Mouse (Mus musculus): ENCODE measurements around the gene Wrap53. TPM values are rescaled to one million over a fixed set of nuclear protein-coding genes. Genes with fewer than 3 reads are reported as not detected.

Wrap53 gene
- polyA plus RNA-seq, 1 experiment from 2014 or later, result 19.6 TPM

GRCm38 (mm10) chr11:69599436-69599835 lies 19.4 kb upstream of the Wrap53 start:
- 10% methylated on average over 9 of the region's 9 CpGs for WGBS
- H3K4me3 ChIP-seq, result no peak overlapping the region
- H3K4me1 ChIP-seq (replicated peaks), result peaks cover 49% of the 10 kb centered on the region
- no peak overlapping the region for H3K9ac ChIP-seq
- peak overlapping the region; percentile 76; the same call in 1 of the 2 replicates for H3K27ac ChIP-seq (replicated peaks)
- H3K27me3 ChIP-seq, result no peaks in the 10 kb centered on the region
- 0 out of 2 replicates have a peak overlapping the region, but pooled peaks have one; percentile 20 for H3K4me2 ChIP-seq
- no peaks in the 10 kb centered on the region for H3K9me3 ChIP-seq
- ATAC-seq (ENCODE audit: low FRiP score, low read depth), result no peak
- peaks cover 23% of the 10 kb centered on the region for H3K36me3 ChIP-seq

- 96% methylated on average over 6 of the region's 6 CpGs for WGBS
- H3K4me3 ChIP-seq, result no peak overlapping the region
- no peaks in the 10 kb centered on the region for H3K27me3 ChIP-seq
- no peak overlapping the region for H3K27ac ChIP-seq (replicated peaks)
- no peak for ATAC-seq (ENCODE audit: low FRiP score, low read depth)
- H3K4me1 ChIP-seq (replicated peaks), result peaks cover 8% of the 10 kb centered on the region
- H3K36me3 ChIP-seq, result peaks cover 15% of the 10 kb centered on the region
- H3K4me2 ChIP-seq, result no peak overlapping the region
- no peak overlapping the region for H3K9ac ChIP-seq
- no peaks in the 10 kb centered on the region for H3K9me3 ChIP-seq
These were observed 14.8 kb upstream of the Wrap53 start for GRCm38 (mm10) chr11:69594853-69595252.

- peaks cover 28% of the 10 kb centered on the region for H3K36me3 ChIP-seq
- ATAC-seq (ENCODE audit: low FRiP score, low read depth), result no peak
- H3K9me3 ChIP-seq, result no peaks in the 10 kb centered on the region
- peak overlapping the region; percentile 59 for H3K27ac ChIP-seq (replicated peaks)
- 89% methylated on average over 4 of the region's 4 CpGs for WGBS
- no peak overlapping the region for H3K4me2 ChIP-seq
- H3K9ac ChIP-seq, result no peak overlapping the region
- no peak overlapping the region for H3K4me3 ChIP-seq
- H3K27me3 ChIP-seq, result no peaks in the 10 kb centered on the region
- H3K4me1 ChIP-seq (replicated peaks), result no peaks in the 10 kb centered on the region; the same call in 1 of the 2 replicates
These were observed 12.7 kb upstream of the Wrap53 start for GRCm38 (mm10) chr11:69592799-69593198.

GRCm38 (mm10) chr11:69591899-69592637 lies 12.0 kb upstream of the Wrap53 start:
- peak overlapping the region; percentile 59 for H3K27ac ChIP-seq (replicated peaks)
- H3K27me3 ChIP-seq, result no peaks in the 10 kb centered on the region
- no peaks in the 10 kb centered on the region; the same call in 1 of the 2 replicates for H3K4me1 ChIP-seq (replicated peaks)
- no peak overlapping the region for H3K9ac ChIP-seq
- no peaks in the 10 kb centered on the region for H3K9me3 ChIP-seq
- H3K4me2 ChIP-seq, result no peak overlapping the region
- peak; percentile 88 for ATAC-seq (ENCODE audit: low FRiP score, low read depth)
- no peak overlapping the region for H3K4me3 ChIP-seq
- WGBS, result 76% methylated on average over 7 of the region's 7 CpGs
- H3K36me3 ChIP-seq, result peaks cover 35% of the 10 kb centered on the region

GRCm38 (mm10) chr11:69591424-69591823 lies 11.4 kb upstream of the Wrap53 start:
- H3K4me2 ChIP-seq, result no peak overlapping the region
- no peaks in the 10 kb centered on the region for H3K27me3 ChIP-seq
- H3K4me3 ChIP-seq, result no peak overlapping the region
- H3K9me3 ChIP-seq, result no peaks in the 10 kb centered on the region
- WGBS, result 85% methylated on average over 3 of the region's 3 CpGs
- H3K36me3 ChIP-seq, result peaks cover 35% of the 10 kb centered on the region
- no peak for ATAC-seq (ENCODE audit: low FRiP score, low read depth)
- H3K4me1 ChIP-seq (replicated peaks), result no peaks in the 10 kb centered on the region; the same call in 1 of the 2 replicates
- H3K27ac ChIP-seq (replicated peaks), result peak overlapping the region; percentile 59; the same call in 1 of the 2 replicates
- no peak overlapping the region for H3K9ac ChIP-seq

- peaks cover 35% of the 10 kb centered on the region for H3K36me3 ChIP-seq
- H3K27me3 ChIP-seq, result no peaks in the 10 kb centered on the region
- no peak overlapping the region for H3K4me2 ChIP-seq
- H3K9ac ChIP-seq, result no peak overlapping the region
- no peak overlapping the region for H3K4me3 ChIP-seq
- no peak for ATAC-seq (ENCODE audit: low FRiP score, low read depth)
- no peaks in the 10 kb centered on the region; the same call in 1 of the 2 replicates for H3K4me1 ChIP-seq (replicated peaks)
- WGBS, result 94% methylated on average over 8 of the region's 8 CpGs
- no peak overlapping the region for H3K27ac ChIP-seq (replicated peaks)
- H3K9me3 ChIP-seq, result no peaks in the 10 kb centered on the region
These were observed 10.6 kb upstream of the Wrap53 start for GRCm38 (mm10) chr11:69590622-69591021.

- Histone ChIP-seq H3K4me1 (replicated peaks) (no peaks in the 10 kb centered on the region; the same call in 1 of the 2 replicates), H3K36me3 (peaks cover 35% of the 10 kb centered on the region)
- 94% methylated on average over 22 of the region's 22 CpGs for WGBS
These were observed 9.3 kb upstream of the Wrap53 start for GRCm38 (mm10) chr11:69589207-69589834.

GRCm38 (mm10) chr11:69585718-69586325 lies 5.8 kb upstream of the Wrap53 start:
- ATAC-seq (ENCODE audit: low FRiP score, low read depth), result no peak
- H3K4me2 ChIP-seq, result no peak overlapping the region
- H3K9ac ChIP-seq, result no peak overlapping the region
- H3K36me3 ChIP-seq, result peaks cover 35% of the 10 kb centered on the region
- no peak overlapping the region for H3K27ac ChIP-seq (replicated peaks)
- peaks cover 12% of the 10 kb centered on the region for H3K4me1 ChIP-seq (replicated peaks)
- 82% methylated on average over 7 of the region's 7 CpGs for WGBS
- no peaks in the 10 kb centered on the region for H3K9me3 ChIP-seq
- no peak overlapping the region for H3K4me3 ChIP-seq
- no peaks in the 10 kb centered on the region for H3K27me3 ChIP-seq

More at GRCm38 (mm10) chr11:69589207-69589834, 9.3 kb upstream of the Wrap53 start:
- Histone ChIP-seq H3K4me2 (no peak overlapping the region), H3K9ac (no peak overlapping the region), H3K9me3 (no peaks in the 10 kb centered on the region), H3K4me3 (no peak overlapping the region), H3K27ac (replicated peaks) (no peak overlapping the region), H3K27me3 (no peaks in the 10 kb centered on the region)
- ATAC-seq (ENCODE audit: low FRiP score, low read depth), result no peak

- no peaks in the 10 kb centered on the region for H3K9me3 ChIP-seq
- no peak overlapping the region for H3K27ac ChIP-seq (replicated peaks)
- H3K4me2 ChIP-seq, result no peak overlapping the region
- H3K36me3 ChIP-seq, result peaks cover 28% of the 10 kb centered on the region
- 95% methylated on average over 13 of the region's 13 CpGs for WGBS
- no peak overlapping the region for H3K4me3 ChIP-seq
- no peak overlapping the region for H3K9ac ChIP-seq
- no peaks in the 10 kb centered on the region for H3K27me3 ChIP-seq
- no peak for ATAC-seq (ENCODE audit: low FRiP score, low read depth)
- H3K4me1 ChIP-seq (replicated peaks), result peaks cover 12% of the 10 kb centered on the region
These were observed 4.9 kb upstream of the Wrap53 start for GRCm38 (mm10) chr11:69584937-69585336.

- Histone ChIP-seq H3K36me3 (peaks cover 19% of the 10 kb centered on the region), H3K4me3 (no peak overlapping the region), H3K9me3 (no peaks in the 10 kb centered on the region), H3K27ac (replicated peaks) (no peak overlapping the region), H3K9ac (no peak overlapping the region), H3K4me2 (no peak overlapping the region), H3K4me1 (replicated peaks) (peaks cover 18% of the 10 kb centered on the region), H3K27me3 (no peaks in the 10 kb centered on the region)
- 84% methylated on average over 7 of the region's 7 CpGs for WGBS
- ATAC-seq (ENCODE audit: low FRiP score, low read depth), result no peak
These were observed 4.0 kb upstream of the Wrap53 start for GRCm38 (mm10) chr11:69584008-69584407.

- WGBS, result 53% methylated on average over 9 of the region's 9 CpGs
- H3K36me3 ChIP-seq, result peaks cover 2% of the 10 kb centered on the region; the same call in 1 of the 2 replicates
- H3K27me3 ChIP-seq, result no peaks in the 10 kb centered on the region
- H3K9ac ChIP-seq, result peak overlapping the region; percentile 64; the same call in 1 of the 2 replicates
- H3K4me2 ChIP-seq, result peak overlapping the region; percentile 85
- peak overlapping the region; percentile 63 for H3K4me3 ChIP-seq
- H3K9me3 ChIP-seq, result no peaks in the 10 kb centered on the region
- ATAC-seq (ENCODE audit: low FRiP score, low read depth), result no peak
- H3K4me1 ChIP-seq (replicated peaks), result peaks cover 32% of the 10 kb centered on the region
- H3K27ac ChIP-seq (replicated peaks), result peak overlapping the region; percentile 94; the same call in 1 of the 2 replicates
These were observed 2.3 kb upstream of the Wrap53 start for GRCm38 (mm10) chr11:69582230-69582805.
